Mouse (Mus musculus) ES-Bruce4 (cell line): ENCODE measurements around the gene Tmem72. TPM values are rescaled to one million over a fixed set of nuclear protein-coding genes. Genes with fewer than 3 reads are reported as not detected.

Experiments
- H3K27ac ChIP-seq: 2 replicates; pipeline ENCODE4 v1.5.1; 2012; ENCODE audit warnings: low read length, inconsistent platforms; ENCODE audit not compliant: insufficient read depth
- H3K27me3 ChIP-seq: 2 replicates; pipeline ENCODE4 v1.6.1; 2012; ENCODE audit warnings: mild to moderate bottlenecking, low read length, inconsistent platforms; ENCODE audit not compliant: control insufficient read depth, poor library complexity, insufficient read depth, severe bottlenecking
- H3K36me3 ChIP-seq: 2 replicates; pipeline ENCODE4 v1.6.1; 2012; ENCODE audit warnings: inconsistent platforms, mild to moderate bottlenecking, low read length, moderate library complexity; ENCODE audit not compliant: control insufficient read depth, poor library complexity, insufficient read depth, severe bottlenecking
- H3K4me1 ChIP-seq: one replicate; pipeline ENCODE4 v1.8.1; 2011; ENCODE audit warnings: low read length; ENCODE audit not compliant: control insufficient read depth, insufficient read depth
- H3K4me3 ChIP-seq: 2 replicates; pipeline ENCODE4 v1.5.1; 2011; ENCODE audit warnings: low read depth, mild to moderate bottlenecking, low read length
- H3K9ac ChIP-seq: 2 replicates; pipeline ENCODE4 v1.6.1; 2012; ENCODE audit warnings: low read depth, mild to moderate bottlenecking, inconsistent platforms; ENCODE audit not compliant: poor library complexity, severe bottlenecking
- H3K9me3 ChIP-seq: replicated peaks from 2 replicates; pipeline ENCODE4 v1.6.1; 2012; ENCODE audit warnings: mild to moderate bottlenecking, low read length, inconsistent platforms; ENCODE audit not compliant: control insufficient read depth, poor library complexity, insufficient read depth, severe bottlenecking
- CTCF ChIP-seq: IDR thresholded peaks from one replicate; pipeline ENCODE4 v1.8.1; 2011; ENCODE audit warnings: low read depth, low read length
- EP300 ChIP-seq: IDR thresholded peaks from 2 replicates; pipeline ENCODE4 v1.6.1; 2011; ENCODE audit warnings: low read depth, low read length; ENCODE audit not compliant: insufficient read depth
- POLR2A ChIP-seq: IDR thresholded peaks from one replicate; pipeline ENCODE4 v1.8.1; 2011; ENCODE audit warnings: low read length; ENCODE audit not compliant: insufficient read depth
- polyA plus RNA-seq: library from polyadenylated mRNA; stranded (reverse); fragments of >200 nt; gene quantifications from 2 replicates; pipeline ENCODE4 v1.2.4, GENCODE M21; 2011; ENCODE audit warnings: low read depth; ENCODE audit not compliant: missing spikeins, insufficient read depth, insufficient read length

Gene Tmem72
- polyA plus RNA-seq, 1 experiment: 0.07 TPM

GRCm38 (mm10) chr6:116715166-116715565, 1.5 kb downstream of the Tmem72 start:
- H3K27ac ChIP-seq: no peak overlapping the region
- no peaks in the 10 kb centered on the region for H3K9me3 ChIP-seq
- H3K27me3 ChIP-seq: no peaks in the 10 kb centered on the region
- H3K4me1 ChIP-seq: no peaks in the 10 kb centered on the region
- TF ChIP-seq CTCF (no peak), EP300 (no peak), POLR2A (no peak)
- no peak overlapping the region for H3K4me3 ChIP-seq
- no peaks in the 10 kb centered on the region for H3K36me3 ChIP-seq
- H3K9ac ChIP-seq: no peak overlapping the region

DNA sequence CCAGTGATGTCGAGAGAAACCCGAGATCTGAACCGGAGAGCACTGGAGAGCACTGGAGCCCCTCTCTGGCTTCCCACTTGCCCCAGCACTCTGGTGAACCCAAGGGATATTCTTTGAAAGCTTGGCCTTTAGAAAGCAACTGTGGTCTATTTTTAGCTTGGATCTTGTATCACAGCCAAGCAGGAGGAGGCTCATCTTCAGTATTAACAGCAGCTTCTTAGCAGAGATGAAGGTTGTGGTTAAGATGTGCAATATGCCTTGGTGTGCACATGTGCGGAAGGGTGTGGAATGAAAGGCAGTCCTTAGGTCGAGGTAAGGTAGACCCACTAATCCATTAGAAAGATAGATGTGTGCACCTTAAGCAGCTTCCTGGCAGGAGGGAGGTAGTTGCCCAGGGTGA, 2.1 kb downstream of the Tmem72 start:
- Histone ChIP-seq H3K4me3 (no peak overlapping the region), H3K27ac (no peak overlapping the region)
- no peak for TF ChIP-seq CTCF
- no peak for TF ChIP-seq EP300
- no peak for TF ChIP-seq POLR2A

GRCm38 (mm10) chr6:116713966-116714365, 2.7 kb downstream of the Tmem72 start:
- H3K27ac ChIP-seq: no peak overlapping the region
- no peaks in the 10 kb centered on the region for H3K4me1 ChIP-seq
- H3K36me3 ChIP-seq: no peaks in the 10 kb centered on the region
- H3K9me3 ChIP-seq: no peaks in the 10 kb centered on the region
- no peak overlapping the region for H3K4me3 ChIP-seq
- no peak for TF ChIP-seq CTCF
- no peak overlapping the region for H3K9ac ChIP-seq
- H3K27me3 ChIP-seq: no peaks in the 10 kb centered on the region

More for the DNA sequence above, 2.1 kb downstream of the Tmem72 start:
- H3K27me3 ChIP-seq: no peaks in the 10 kb centered on the region
- no peaks in the 10 kb centered on the region for H3K9me3 ChIP-seq
- H3K36me3 ChIP-seq: no peaks in the 10 kb centered on the region
- H3K9ac ChIP-seq: no peak overlapping the region
- H3K4me1 ChIP-seq: no peaks in the 10 kb centered on the region

DNA sequence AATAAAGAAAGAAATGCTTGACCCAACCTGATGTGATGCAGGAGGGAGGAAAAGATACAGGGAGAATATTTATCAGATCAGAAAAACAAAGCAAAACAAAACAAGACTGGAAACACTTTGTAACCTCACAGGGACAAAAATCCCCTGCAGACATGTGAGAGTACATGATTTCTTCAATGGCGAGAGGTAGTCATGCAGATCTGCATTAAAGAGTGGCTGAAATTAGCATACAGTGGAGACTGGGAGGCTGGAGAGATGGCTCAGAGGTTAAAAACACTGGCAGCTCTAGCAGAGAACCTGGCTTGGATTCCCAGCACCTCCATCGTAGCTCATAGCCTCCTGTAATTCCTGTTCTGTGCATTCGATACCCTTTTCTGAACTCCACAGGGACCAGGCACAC, 4.2 kb downstream of the Tmem72 start:
- Histone ChIP-seq H3K4me1 (no peaks in the 10 kb centered on the region), H3K9ac (no peak overlapping the region), H3K9me3 (no peaks in the 10 kb centered on the region), H3K27me3 (no peaks in the 10 kb centered on the region), H3K4me3 (no peak overlapping the region), H3K27ac (no peak overlapping the region), H3K36me3 (no peaks in the 10 kb centered on the region)
- TF ChIP-seq POLR2A (no peak), CTCF (no peak), EP300 (no peak)

DNA sequence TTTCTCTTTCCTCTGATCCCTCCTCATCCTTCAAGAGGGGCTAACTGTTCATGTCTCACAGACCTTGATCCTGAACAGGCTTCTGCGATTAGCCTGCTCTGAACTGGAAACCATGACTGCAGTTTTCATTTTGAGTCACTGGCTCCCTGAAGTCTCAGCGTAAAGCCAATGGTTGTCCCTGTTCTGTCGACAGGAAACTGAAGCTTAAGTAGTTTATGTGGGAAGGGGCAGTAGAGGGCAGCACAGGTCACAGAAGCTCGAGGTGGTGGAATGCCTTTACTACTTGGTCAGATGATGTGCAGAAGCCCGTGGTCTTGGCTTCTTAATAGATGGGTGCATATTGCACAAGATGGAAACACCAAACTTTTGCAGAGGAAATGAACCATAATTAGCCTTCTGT, 4.7 kb downstream of the Tmem72 start:
- no peaks in the 10 kb centered on the region for H3K27me3 ChIP-seq
- no peaks in the 10 kb centered on the region for H3K4me1 ChIP-seq
- no peak overlapping the region for H3K27ac ChIP-seq
- H3K9ac ChIP-seq: no peak overlapping the region
- H3K4me3 ChIP-seq: no peak overlapping the region
- H3K9me3 ChIP-seq: no peaks in the 10 kb centered on the region
- TF ChIP-seq EP300: no peak
- TF ChIP-seq POLR2A: no peak
- TF ChIP-seq CTCF: peak; percentile 17
- H3K36me3 ChIP-seq: no peaks in the 10 kb centered on the region

DNA sequence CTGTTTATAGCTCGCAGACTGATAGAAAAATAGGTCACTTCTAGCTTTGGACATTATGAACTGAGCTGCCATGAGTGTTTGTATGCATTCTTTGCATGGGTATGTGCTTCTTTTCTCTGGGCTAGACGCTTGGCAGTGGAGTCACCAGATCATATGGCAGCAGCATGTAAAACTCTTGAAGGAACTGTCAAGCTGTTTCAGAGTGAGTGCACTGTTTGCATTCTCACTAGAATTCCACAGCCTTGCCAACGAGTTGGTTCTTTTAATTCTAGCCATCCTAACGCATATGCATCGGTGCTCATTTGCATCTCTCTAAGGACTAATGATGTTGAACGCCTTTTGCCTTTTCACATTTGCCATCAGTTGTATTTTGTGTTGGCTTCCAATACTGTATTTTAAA, 12.4 kb downstream of the Tmem72 start:
- Histone ChIP-seq H3K4me3 (no peak overlapping the region), H3K27me3 (no peaks in the 10 kb centered on the region), H3K36me3 (no peaks in the 10 kb centered on the region), H3K9me3 (no peaks in the 10 kb centered on the region), H3K4me1 (no peaks in the 10 kb centered on the region), H3K27ac (no peak overlapping the region), H3K9ac (no peak overlapping the region)
- TF ChIP-seq EP300: no peak
- no peak for TF ChIP-seq CTCF
- no peak for TF ChIP-seq POLR2A
